Mouse (Mus musculus): ENCODE results near the gene Aoc3. TPM values are rescaled to one million over a fixed set of nuclear protein-coding genes. Genes with fewer than 3 reads are reported as not detected.
A peak's percentile ranks its signal among the peaks of the same experiment; 100 is the strongest.

Gene Aoc3
- total and polyA plus RNA-seq, 3 experiments = 0.62 to 2.2 TPM; not detected in 1

DNA sequence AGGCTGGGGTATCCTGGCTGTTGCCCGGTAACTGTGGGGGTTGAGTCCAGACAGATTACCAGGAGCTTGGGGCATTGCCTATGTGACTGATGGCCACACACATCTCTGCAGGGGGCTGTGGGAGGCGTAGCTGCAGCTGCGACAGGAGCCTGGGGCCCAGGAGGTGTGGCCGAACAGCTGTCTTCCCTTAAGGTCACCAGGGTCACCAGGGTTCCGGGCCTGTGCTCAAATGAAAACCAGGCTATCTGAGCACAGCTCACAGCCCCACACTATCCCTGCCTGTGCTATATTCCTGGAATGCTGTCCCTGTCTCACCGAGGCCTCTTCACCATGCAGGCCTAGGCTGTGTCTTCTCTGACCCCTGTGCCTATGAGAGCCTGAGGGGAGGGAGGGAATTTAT lies 4.1 kb downstream of the Aoc3 start:
- Histone ChIP-seq H3K79me2 (ENCODE audit: control insufficient read depth, insufficient read depth, low read length, poor library complexity) (no peaks in the 10 kb centered on the region), H3K4me1 (ENCODE audit: control insufficient read depth in 1 of 2, insufficient read depth in 2 of 2, low read length in 2 of 2) (peaks cover 3 to 4% of the 10 kb centered on the region in 2 experiments; a peak in 3 of 4 replicates), H3K9ac (ENCODE audit: control insufficient read depth, low read depth, low read length, poor library complexity, severe bottlenecking) (no peak overlapping the region), H3K9me3 (replicated peaks; ENCODE audit: insufficient read depth, low read length) (no peaks in the 10 kb centered on the region), H3K4me3 (ENCODE audit: control insufficient read depth in 1 of 2, insufficient read depth in 1 of 2, low read depth in 2 of 2, low read length in 2 of 2) (no peak overlapping the region), H3K27me3 (ENCODE audit: control insufficient read depth in 1 of 2, insufficient read depth in 2 of 2, low read length in 2 of 2) (no peaks in the 10 kb centered on the region), H3K27ac (ENCODE audit: control insufficient read depth, low read depth, low read length) (no peak overlapping the region), H3K36me3 (ENCODE audit: control insufficient read depth in 1 of 2, insufficient read depth in 2 of 2, low read length in 2 of 2) (peaks cover 0 to 3% of the 10 kb centered on the region in 2 experiments; a peak in 2 of 4 replicates)
- no peak for DNase-seq (ENCODE audit: low read depth, low spot score)
- TF ChIP-seq ETS1 (IDR thresholded peaks at IDR 0.05; ENCODE audit: low read depth, low read length) (no peak), KAT2A (conservative IDR thresholded peaks at IDR 0.05; ENCODE audit: low read depth, low read length) (no peak), ELF1 (IDR thresholded peaks at IDR 0.05; ENCODE audit: low read depth, low read length) (no peak), MYC (IDR thresholded peaks at IDR 0.05; ENCODE audit: low read depth, low read length) (no peak), USF2 (IDR thresholded peaks at IDR 0.05; ENCODE audit: borderline replicate concordance in 1 of 2, insufficient read depth in 1 of 2, low read depth in 1 of 2, low read length in 2 of 2) (no peak), CHD1 (IDR thresholded peaks at IDR 0.05; ENCODE audit: low read depth, low read length) (no peak), JUND (IDR thresholded peaks at IDR 0.05; ENCODE audit: low read depth, low read length) (no peak), TCF12 (IDR thresholded peaks at IDR 0.05; ENCODE audit: low read depth, low read length) (no peak), NELFE (IDR thresholded peaks at IDR 0.05; ENCODE audit: low read depth, low read length) (no peak), USF1 (IDR thresholded peaks at IDR 0.05; ENCODE audit: low read depth, low read length) (no peak), MEF2A (IDR thresholded peaks at IDR 0.05; ENCODE audit: extremely low read depth, insufficient replicate concordance, low read depth, low read length, poor library complexity, severe bottlenecking) (no peak), ZMIZ1 (IDR thresholded peaks at IDR 0.05; ENCODE audit: low read depth, low read length) (no peak), GABPA (IDR thresholded peaks at IDR 0.05; ENCODE audit: low read depth, low read length) (no peak), RCOR1 (IDR thresholded peaks at IDR 0.05; ENCODE audit: low read depth, low read length) (no peak), MAFK (IDR thresholded peaks at IDR 0.05; ENCODE audit: borderline replicate concordance, low read depth, low read length) (no peak), CHD2 (IDR thresholded peaks at IDR 0.05; ENCODE audit: low read length) (no peak), UBTF (IDR thresholded peaks at IDR 0.05; ENCODE audit: borderline replicate concordance, insufficient read depth, low read depth, low read length) (no peak), TBP (IDR thresholded peaks at IDR 0.05; ENCODE audit: low read depth, low read length) (no peak)

DNA sequence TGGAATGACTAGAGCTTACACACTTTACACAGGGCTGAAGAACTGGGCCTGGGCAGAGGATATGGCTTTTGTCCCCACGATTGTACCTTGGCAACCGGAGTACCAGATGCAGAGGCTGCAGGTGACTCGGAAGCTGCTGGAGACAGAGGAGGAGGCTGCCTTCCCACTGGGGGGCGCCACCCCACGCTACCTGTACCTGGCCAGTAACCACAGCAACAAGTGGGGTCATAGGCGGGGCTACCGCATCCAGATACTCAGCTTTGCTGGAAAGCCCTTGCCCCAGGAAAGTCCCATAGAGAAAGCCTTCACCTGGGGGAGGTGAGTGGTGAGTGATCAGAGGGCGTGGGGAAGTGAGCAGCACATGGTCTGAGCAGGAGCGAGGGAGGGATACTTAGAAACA lies 5.3 kb downstream of the Aoc3 start:
- DNase-seq (ENCODE audit: low read depth, low spot score) = no peak
- H3K36me3 ChIP-seq (ENCODE audit: control insufficient read depth in 1 of 2, insufficient read depth in 2 of 2, low read length in 2 of 2) = peaks cover 0 to 3% of the 10 kb centered on the region in 2 experiments; a peak in 1 of 4 replicates
- TF ChIP-seq RAD21 (IDR thresholded peaks at IDR 0.05; ENCODE audit: low read depth, low read length) (peak; percentile 4), CTCF (IDR thresholded peaks at IDR 0.05 in 2 of 3, conservative IDR thresholded peaks at IDR 0.05 in 1 of 3; ENCODE audit: control insufficient read depth in 1 of 3, insufficient read depth in 1 of 3, low read depth in 2 of 3, low read length in 3 of 3, poor library complexity in 1 of 3, severe bottlenecking in 1 of 3) (peak; percentile 31 to 65 (median 50); a peak in 5 of 6 replicates), POLR2AphosphoS5 (IDR thresholded peaks at IDR 0.05; ENCODE audit: borderline replicate concordance, low read depth, low read length) (no peak), SMC3 (IDR thresholded peaks at IDR 0.05; ENCODE audit: low read depth, low read length) (peak; percentile 37; the same call in 1 of the 2 replicates), MYC (IDR thresholded peaks at IDR 0.05; ENCODE audit: low read depth, low read length) (no peak), EP300 (IDR thresholded peaks at IDR 0.05; ENCODE audit: low read depth in 1 of 2, low read length in 2 of 2) (no peak), MAZ (IDR thresholded peaks at IDR 0.05; ENCODE audit: low read depth, low read length) (no peak)
- H3K27ac ChIP-seq (ENCODE audit: control insufficient read depth, low read depth, low read length) = no peak overlapping the region
- no peaks in the 10 kb centered on the region for H3K27me3 ChIP-seq (ENCODE audit: control insufficient read depth in 1 of 2, insufficient read depth in 2 of 2, low read length in 2 of 2)
- H3K4me1 ChIP-seq (ENCODE audit: control insufficient read depth in 1 of 2, insufficient read depth in 2 of 2, low read length in 2 of 2) = peaks cover 3 to 4% of the 10 kb centered on the region in 2 experiments; a peak in 3 of 4 replicates
- H3K4me3 ChIP-seq (ENCODE audit: control insufficient read depth in 1 of 2, insufficient read depth in 1 of 2, low read depth in 2 of 2, low read length in 2 of 2) = no peak overlapping the region
- H3K9me3 ChIP-seq (replicated peaks; ENCODE audit: insufficient read depth, low read length) = no peaks in the 10 kb centered on the region
- no peak overlapping the region for H3K9ac ChIP-seq (ENCODE audit: control insufficient read depth, low read depth, low read length, poor library complexity, severe bottlenecking)
- no peaks in the 10 kb centered on the region for H3K79me2 ChIP-seq (ENCODE audit: control insufficient read depth, insufficient read depth, low read length, poor library complexity)

Measured in MEL (cell line).